Comparison of ENCODE assay signal across 8 mouse cellular contexts in genomic region chr10:81863409-81864407, GRCm38 (mm10). TPM values are rescaled to one million over a fixed set of nuclear protein-coding genes. Genes with fewer than 3 reads are reported as not detected.
DNase-seq lines count a peak whose midpoint lies in the region; ATAC-seq and TF ChIP-seq lines count a peak whose summit lies in the region.
"Not testable (repeated sequence)": the region's sequence is repeated elsewhere in the genome, so short reads cannot be mapped to it uniquely, and the experiment has no call there.

Gene Gm32687, plus strand, starts transcription at chr10:81863934.

- not testable (repeated sequence) for H3K27me3 ChIP-seq in heart, postnatal 0 days (ENCODE audit: control insufficient read depth, insufficient read depth, low read length); limb, embryonic 13.5 days; midbrain, embryonic 10.5 days (ENCODE audit: low read depth, poor library complexity, severe bottlenecking)

- peak; percentile 2 to 20 for DNase-seq in cerebellum, postnatal 25 days
- DNase-seq in heart, postnatal 0 days (ENCODE audit: low spot score); midbrain, embryonic 10.5 days (ENCODE audit: low spot score): not testable (repeated sequence)
- peak; percentile 5 for DNase-seq in kidney, adult 9 months
- DNase-seq in right cerebral cortex, postnatal 25 days, result peak; percentile 4

- not testable (repeated sequence) for H3K4me2 ChIP-seq in heart, postnatal 0 days (ENCODE audit: low read depth, low read length)
- H3K4me2 ChIP-seq in limb, embryonic 13.5 days (replicated peaks), result 0 out of 2 replicates have a peak within 1 kb of the TSS, but pooled peaks have one; percentile 25

- H3K4me3 ChIP-seq in heart, postnatal 0 days (ENCODE audit: low read depth, low read length); limb, embryonic 13.5 days: not testable (repeated sequence)
- peak within 1 kb of the TSS; percentile 35; the same call in 1 of the 2 replicates for H3K4me3 ChIP-seq in midbrain, embryonic 10.5 days

- not testable (repeated sequence) for TF ChIP-seq CTCF in heart, postnatal 0 days (IDR thresholded peaks at IDR 0.05; ENCODE audit: low read depth)

- not testable (repeated sequence) for H3K27ac ChIP-seq in heart, postnatal 0 days (ENCODE audit: low read depth); limb, embryonic 13.5 days; midbrain, embryonic 10.5 days (replicated peaks)

- not testable (repeated sequence) for H3K9ac ChIP-seq in heart, postnatal 0 days (replicated peaks; ENCODE audit: low read depth, low read length); limb, embryonic 13.5 days

- TF ChIP-seq EP300 in heart, postnatal 0 days (IDR thresholded peaks at IDR 0.05; ENCODE audit: low read depth), result not testable (repeated sequence)

- ATAC-seq in CD4-positive, CD25-positive, alpha-beta regulatory T cell, adult 4 months, result peak; percentile 98
- peak; percentile 100 for ATAC-seq in frontal cortex, adult (ENCODE audit: low TSS enrichment)
- peak; percentile 99 for ATAC-seq in heart, postnatal 0 days (ENCODE audit: insufficient read depth, low read depth)
- ATAC-seq in limb, embryonic 13.5 days (ENCODE audit: low FRiP score, low read depth), result peak; percentile 99

- H3K36me3 ChIP-seq in heart, postnatal 0 days (replicated peaks; ENCODE audit: control insufficient read depth, insufficient read depth, low read length); limb, embryonic 13.5 days; midbrain, embryonic 10.5 days: not testable (repeated sequence)

- H3K9me3 ChIP-seq in heart, postnatal 0 days (replicated peaks; ENCODE audit: control insufficient read depth, low read length); limb, embryonic 13.5 days; midbrain, embryonic 10.5 days (replicated peaks): not testable (repeated sequence)

- H3K4me1 ChIP-seq in heart, postnatal 0 days (ENCODE audit: control insufficient read depth, insufficient read depth); limb, embryonic 13.5 days; midbrain, embryonic 10.5 days: not testable (repeated sequence)

- WGBS in heart, postnatal 0 days, result 31% methylated on average over 3 of the region's 49 CpGs
- 45% methylated on average over 5 of the region's 49 CpGs for WGBS in limb, embryonic 13.5 days
- WGBS in midbrain, embryonic 10.5 days, result 26% methylated on average over 5 of the region's 49 CpGs

RNA-seq across cellular contexts. Expression of gene Gm32687, which starts in this region (rescaled TPM):
- polyA plus RNA-seq in CD4-positive, CD25-positive, alpha-beta regulatory T cell, adult 4 months (2017; shearing (Covaris generic)), result 10 to 100 TPM; 10.5 to 12.7 TPM
- 1.0 TPM in 1 of 2 replicates, not detected in the other for total RNA-seq in heart, postnatal 0 days (2014; rRNA removed; ENCODE audit: low replicate concordance)
- 3.1 and 4.3 TPM in 2 replicates for polyA plus RNA-seq in heart, postnatal 0 days (2015; fragmentation: Nextera tagmentation; extraction: Ambion mirVana)
- 11.4 and 11.6 TPM in 2 replicates for polyA plus RNA-seq in limb, embryonic 13.5 days (2015; fragmentation: Nextera tagmentation; extraction: Ambion mirVana)
- 10.7 and 11.6 TPM in 2 replicates for polyA plus RNA-seq in midbrain, embryonic 10.5 days (2016; fragmentation: Nextera tagmentation; extraction: Ambion mirVana)
